Mouse (Mus musculus): ENCODE data around the gene Fam120b. TPM values are rescaled to one million over a fixed set of nuclear protein-coding genes. Genes with fewer than 3 reads are reported as not detected.

The Fam120b gene
- total and polyA plus RNA-seq, 3 experiments, result 9.8 to 10.5 TPM; not detected in 1

GRCm38 (mm10) chr17:15429451-15429850, 33.4 kb downstream of the Fam120b start:
- no peak overlapping the region for H3K9ac ChIP-seq (ENCODE audit: control insufficient read depth, low read depth, low read length, poor library complexity, severe bottlenecking)
- H3K9me3 ChIP-seq (replicated peaks; ENCODE audit: insufficient read depth, low read length), result no peaks in the 10 kb centered on the region
- TF ChIP-seq GABPA (IDR thresholded peaks at IDR 0.05; ENCODE audit: low read depth, low read length) (no peak), POLR2A (IDR thresholded peaks at IDR 0.05; ENCODE audit: control insufficient read depth in 1 of 2, insufficient read depth in 1 of 2, low read depth in 1 of 2, low read length in 2 of 2, poor library complexity in 1 of 2) (no peak), ETS1 (IDR thresholded peaks at IDR 0.05; ENCODE audit: low read depth, low read length) (no peak), TAL1 (IDR thresholded peaks at IDR 0.05; ENCODE audit: low read length) (no peak)
- no peak overlapping the region for H3K4me3 ChIP-seq (ENCODE audit: control insufficient read depth in 1 of 2, insufficient read depth in 1 of 2, low read depth in 2 of 2, low read length in 2 of 2)
- H3K79me2 ChIP-seq (ENCODE audit: control insufficient read depth, insufficient read depth, low read length, poor library complexity), result no peaks in the 10 kb centered on the region
- no peaks in the 10 kb centered on the region for H3K27me3 ChIP-seq (ENCODE audit: control insufficient read depth in 1 of 2, insufficient read depth in 2 of 2, low read length in 2 of 2)
- H3K36me3 ChIP-seq (ENCODE audit: control insufficient read depth in 1 of 2, insufficient read depth in 2 of 2, low read length in 2 of 2), result no peaks in the 10 kb centered on the region
- no peaks in the 10 kb centered on the region for H3K4me1 ChIP-seq (ENCODE audit: control insufficient read depth in 1 of 2, insufficient read depth in 2 of 2, low read length in 2 of 2)
- no peak for DNase-seq (ENCODE audit: low read depth, low spot score)
- H3K27ac ChIP-seq (ENCODE audit: control insufficient read depth, low read depth, low read length), result no peak overlapping the region

- TF ChIP-seq HCFC1 (IDR thresholded peaks at IDR 0.05; ENCODE audit: low read depth, low read length) (no peak), MEF2A (IDR thresholded peaks at IDR 0.05; ENCODE audit: extremely low read depth, insufficient replicate concordance, low read depth, low read length, poor library complexity, severe bottlenecking) (no peak), POLR2AphosphoS2 (IDR thresholded peaks at IDR 0.05; ENCODE audit: low read length) (no peak), BHLHE40 (IDR thresholded peaks at IDR 0.05; ENCODE audit: borderline replicate concordance, low read depth, low read length) (no peak), POLR2A (IDR thresholded peaks at IDR 0.05; ENCODE audit: control insufficient read depth in 1 of 2, insufficient read depth in 1 of 2, low read depth in 1 of 2, low read length in 2 of 2, poor library complexity in 1 of 2) (no peak)
- H3K4me3 ChIP-seq (ENCODE audit: control insufficient read depth in 1 of 2, insufficient read depth in 1 of 2, low read depth in 2 of 2, low read length in 2 of 2), result no peak overlapping the region
- DNase-seq (ENCODE audit: low read depth, low spot score), result no peak
- H3K27me3 ChIP-seq (ENCODE audit: control insufficient read depth in 1 of 2, insufficient read depth in 2 of 2, low read length in 2 of 2), result no peaks in the 10 kb centered on the region
- H3K79me2 ChIP-seq (ENCODE audit: control insufficient read depth, insufficient read depth, low read length, poor library complexity), result no peaks in the 10 kb centered on the region
- no peak overlapping the region for H3K9ac ChIP-seq (ENCODE audit: control insufficient read depth, low read depth, low read length, poor library complexity, severe bottlenecking)
- H3K27ac ChIP-seq (ENCODE audit: control insufficient read depth, low read depth, low read length), result no peak overlapping the region
- no peaks in the 10 kb centered on the region for H3K36me3 ChIP-seq (ENCODE audit: control insufficient read depth in 1 of 2, insufficient read depth in 2 of 2, low read length in 2 of 2)
- H3K4me1 ChIP-seq (ENCODE audit: control insufficient read depth in 1 of 2, insufficient read depth in 2 of 2, low read length in 2 of 2), result no peaks in the 10 kb centered on the region
- no peaks in the 10 kb centered on the region for H3K9me3 ChIP-seq (replicated peaks; ENCODE audit: insufficient read depth, low read length)
Observed at GRCm38 (mm10) chr17:15429937-15430336, 33.9 kb downstream of the Fam120b start.

- Histone ChIP-seq H3K27me3 (ENCODE audit: control insufficient read depth in 1 of 2, insufficient read depth in 2 of 2, low read length in 2 of 2) (no peaks in the 10 kb centered on the region), H3K79me2 (ENCODE audit: control insufficient read depth, insufficient read depth, low read length, poor library complexity) (no peaks in the 10 kb centered on the region), H3K9ac (ENCODE audit: control insufficient read depth, low read depth, low read length, poor library complexity, severe bottlenecking) (no peak overlapping the region), H3K4me3 (ENCODE audit: control insufficient read depth in 1 of 2, insufficient read depth in 1 of 2, low read depth in 2 of 2, low read length in 2 of 2) (no peak overlapping the region), H3K27ac (ENCODE audit: control insufficient read depth, low read depth, low read length) (no peak overlapping the region), H3K9me3 (replicated peaks; ENCODE audit: insufficient read depth, low read length) (no peaks in the 10 kb centered on the region), H3K36me3 (ENCODE audit: control insufficient read depth in 1 of 2, insufficient read depth in 2 of 2, low read length in 2 of 2) (no peaks in the 10 kb centered on the region), H3K4me1 (ENCODE audit: control insufficient read depth in 1 of 2, insufficient read depth in 2 of 2, low read length in 2 of 2) (no peaks in the 10 kb centered on the region)
- no peak for DNase-seq (ENCODE audit: low read depth, low spot score)
- TF ChIP-seq ZNF384 (IDR thresholded peaks at IDR 0.05; ENCODE audit: low read depth, low read length) (no peak), GATA1 (IDR thresholded peaks at IDR 0.05; ENCODE audit: low read depth, low read length) (no peak), MAFK (IDR thresholded peaks at IDR 0.05; ENCODE audit: borderline replicate concordance, low read depth, low read length) (no peak), GABPA (IDR thresholded peaks at IDR 0.05; ENCODE audit: low read depth, low read length) (no peak)
Observed at GRCm38 (mm10) chr17:15431021-15431514, 35.1 kb downstream of the Fam120b start.

Data from MEL (cell line).